Mouse (Mus musculus) ES-E14 (cell line): ENCODE measurements around the gene Sim1.

Experiments used
- CHD2 ChIP-seq: IDR thresholded peaks from 2 replicates; pipeline ENCODE4 v1.6.1; 2014; ENCODE audit warnings: mild to moderate bottlenecking, low read depth, low read length, inconsistent platforms
- MAFK ChIP-seq: IDR thresholded peaks from 2 replicates; pipeline ENCODE4 v1.6.1; 2014; ENCODE audit warnings: mild to moderate bottlenecking, low read depth, low read length, inconsistent platforms; ENCODE audit not compliant: insufficient read depth
- ZC3H11A ChIP-seq: IDR thresholded peaks from 2 replicates; pipeline ENCODE4 v1.6.1; 2012; ENCODE audit warnings: low read depth, mild to moderate bottlenecking, inconsistent platforms, low read length, borderline replicate concordance
- ZNF384 ChIP-seq: IDR thresholded peaks from 2 replicates; pipeline ENCODE4 v1.6.1; 2012; ENCODE audit warnings: low read depth, low read length, inconsistent platforms

DNA sequence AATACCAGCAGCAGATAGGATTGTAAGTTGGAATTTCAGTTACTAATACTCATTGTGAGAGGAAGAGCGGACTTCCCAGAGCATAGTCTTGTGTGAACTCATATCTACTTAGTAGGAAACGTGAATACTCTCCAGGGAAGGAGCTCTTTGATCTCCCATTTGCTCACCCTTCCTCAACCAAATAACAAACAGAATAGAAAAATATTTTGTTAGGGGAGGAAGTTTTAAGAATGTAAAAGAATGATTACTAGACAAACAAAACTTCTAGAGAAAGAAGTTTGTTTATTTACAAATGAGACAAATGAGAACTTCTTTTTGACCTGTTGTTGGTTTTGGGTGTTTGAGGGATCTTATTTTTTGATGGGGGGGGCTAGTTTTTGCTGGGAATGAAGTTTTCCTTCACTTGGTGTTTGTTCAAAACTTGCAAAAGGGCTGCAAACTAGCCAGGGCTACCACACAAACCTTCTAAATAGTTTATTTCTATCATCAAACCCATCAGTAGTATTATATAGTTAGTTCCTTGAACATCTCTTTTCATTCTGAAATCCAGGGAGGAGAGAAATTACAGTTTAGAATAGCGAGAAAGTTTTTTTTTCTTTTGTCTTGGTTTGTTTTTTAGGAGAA lies 2.3 kb downstream of the Sim1 start:
- TF ChIP-seq ZNF384 (no peak), MAFK (no peak), ZC3H11A (no peak), CHD2 (no peak)
